In genomic region chr12:97912730-97913129, GRCm38 (mm10) we compare ENCODE assay signal across 24 mouse cellular contexts.
"Had no signal": no experiment of that assay in that cellular context is flagged by ENCODE, and none has a peak within 500 bp of the region (broad histone marks: within the 10 kb centered on the region; RNA-seq: fewer than 3 reads in every experiment).

No protein-coding gene starts in this region.

- H3K4me3 ChIP-seq: gastrocnemius, adult 2 months; heart, embryonic 10.5 days; heart, embryonic 12.5 days; hindbrain, embryonic 10.5 days; hindbrain, embryonic 12.5 days; intestine, embryonic 15.5 days; limb, embryonic 13.5 days; limb, embryonic 15.5 days had no signal

- H3K9me3 ChIP-seq: heart, embryonic 10.5 days; heart, embryonic 12.5 days; hindbrain, embryonic 10.5 days; hindbrain, embryonic 12.5 days; intestine, embryonic 15.5 days; limb, embryonic 13.5 days; limb, embryonic 15.5 days had no signal

- DNase-seq: gastrocnemius, adult 2 months; gastrocnemius, postnatal 10 days; gastrocnemius, postnatal 25 days; heart, adult 18-20 months; heart, postnatal 10 days; heart, postnatal 4 days; kidney, adult 18-20 months; kidney, adult 8-10 months; kidney, postnatal 10 days; kidney, postnatal 36 days; layer of hippocampus, adult 9-11 months; layer of hippocampus, postnatal 36 days; left cerebral cortex, postnatal 4 days had no signal

- H3K27me3 ChIP-seq: heart, embryonic 12.5 days; hindbrain, embryonic 12.5 days; intestine, embryonic 15.5 days; limb, embryonic 13.5 days; limb, embryonic 15.5 days had no signal

- H3K27ac ChIP-seq: gastrocnemius, adult 2 months; heart, embryonic 10.5 days; hindbrain, embryonic 10.5 days; hindbrain, embryonic 12.5 days; hindbrain, embryonic 14.5 days; intestine, embryonic 15.5 days; limb, embryonic 13.5 days; limb, embryonic 15.5 days had no signal

- H3K36me3 ChIP-seq: heart, embryonic 10.5 days; heart, embryonic 12.5 days; hindbrain, embryonic 10.5 days; hindbrain, embryonic 12.5 days; intestine, embryonic 15.5 days; limb, embryonic 13.5 days; limb, embryonic 15.5 days had no signal

- H3K4me1 ChIP-seq: heart, embryonic 10.5 days; heart, embryonic 12.5 days; hindbrain, embryonic 10.5 days; hindbrain, embryonic 12.5 days; intestine, embryonic 15.5 days; limb, embryonic 13.5 days; limb, embryonic 15.5 days had no signal

- H3K9ac ChIP-seq: heart, embryonic 12.5 days; hindbrain, embryonic 12.5 days; hindbrain, embryonic 14.5 days; intestine, embryonic 15.5 days; limb, embryonic 13.5 days; limb, embryonic 15.5 days had no signal

- ATAC-seq: hindbrain, embryonic 16.5 days; inflammation-experienced regulatory T-cells, adult 6 months; intestine, embryonic 15.5 days; intestine, postnatal 0 days had no signal

- H3K4me2 ChIP-seq: heart, embryonic 12.5 days; hindbrain, embryonic 12.5 days; hindbrain, embryonic 14.5 days; intestine, embryonic 15.5 days; limb, embryonic 13.5 days; limb, embryonic 15.5 days had no signal
